Mouse (Mus musculus): ENCODE measurements around the gene P2rx1. TPM values are rescaled to one million over a fixed set of nuclear protein-coding genes. Genes with fewer than 3 reads are reported as not detected.

The P2rx1 gene
- polyA plus RNA-seq, 1 experiment from 2014 or later, result 30.6 TPM

DNA sequence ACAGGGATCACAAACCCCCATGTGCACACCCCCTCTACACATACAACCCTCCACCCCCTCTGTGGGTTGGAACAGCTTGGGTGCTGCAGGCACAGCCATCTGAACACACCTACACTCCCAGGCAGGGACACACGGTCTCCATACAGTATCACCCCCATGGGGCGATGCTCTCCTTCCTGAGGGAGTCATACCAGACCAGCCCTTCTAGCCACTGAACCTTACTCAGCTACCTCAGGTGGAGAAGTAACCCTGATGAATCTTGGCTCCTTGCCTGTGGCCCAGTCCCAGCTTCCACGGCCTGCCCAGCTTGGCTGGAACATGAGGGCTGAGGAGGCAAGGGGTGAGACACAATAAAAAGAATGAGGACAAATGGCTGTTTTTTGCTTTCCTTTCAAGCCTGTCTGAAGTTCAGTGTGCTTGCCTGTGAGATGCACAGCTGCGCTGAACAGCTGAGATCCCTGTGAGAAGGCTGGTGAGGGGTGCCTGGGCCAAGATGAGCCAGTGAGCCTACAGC is 16.0 kb downstream of the P2rx1 start:
- Histone ChIP-seq H3K36me3 (ENCODE audit: control insufficient read depth, insufficient read depth, low read length) (no peaks in the 10 kb centered on the region), H3K27me3 (ENCODE audit: control insufficient read depth, insufficient read depth, low read length) (peaks cover 2% of the 10 kb centered on the region; the same call in 1 of the 2 replicates), H3K4me1 (ENCODE audit: control insufficient read depth, insufficient read depth, low read length) (peaks cover 20% of the 10 kb centered on the region), H3K9ac (ENCODE audit: low read length) (no peak overlapping the region), H3K4me2 (ENCODE audit: low read depth, low read length) (no peak overlapping the region), H3K9me3 (replicated peaks; ENCODE audit: control insufficient read depth, low read length) (no peaks in the 10 kb centered on the region), H3K4me3 (replicated peaks; ENCODE audit: low read length) (no peak overlapping the region), H3K27ac (ENCODE audit: low read length) (peak overlapping the region; percentile 63)
- ATAC-seq (ENCODE audit: insufficient read depth, low FRiP score), result no peak
- 72% methylated on average over 4 of the region's 4 CpGs for WGBS

DNA sequence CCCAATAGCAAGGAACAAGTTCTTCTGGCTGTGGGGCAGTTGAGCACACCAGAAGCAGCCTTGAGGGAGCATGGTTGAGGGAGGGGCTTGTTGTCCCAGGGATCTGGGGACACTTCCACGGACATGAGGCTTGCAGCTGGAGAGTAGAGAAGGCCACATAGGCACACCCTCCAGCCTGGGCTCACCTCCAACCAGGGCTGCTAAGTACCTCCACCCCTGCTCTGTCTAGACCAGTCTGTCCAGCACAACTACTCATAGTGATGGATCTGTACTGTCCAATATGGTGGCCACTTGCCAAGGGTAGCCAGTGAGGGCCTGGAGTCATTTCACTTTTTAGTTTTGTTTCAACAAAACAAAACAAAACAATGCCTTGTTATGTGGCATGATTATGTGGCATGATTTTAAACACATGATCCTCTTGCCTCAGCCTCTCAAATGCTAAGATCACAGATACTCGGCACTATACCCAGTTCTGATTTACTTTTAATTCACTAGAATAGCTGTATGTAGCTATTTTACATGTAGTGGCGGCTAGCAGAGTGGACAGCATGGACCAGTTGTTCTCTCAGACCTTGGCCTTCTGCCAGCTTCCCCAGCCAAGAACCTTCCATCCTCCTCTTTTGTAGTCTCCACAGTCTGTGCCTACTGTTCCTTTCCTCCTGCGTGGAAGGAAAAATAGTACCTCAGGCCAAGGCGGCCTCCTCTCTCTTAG is 16.6 kb downstream of the P2rx1 start:
- H3K9ac ChIP-seq (ENCODE audit: low read length), result no peak overlapping the region
- H3K4me1 ChIP-seq (ENCODE audit: control insufficient read depth, insufficient read depth, low read length), result peaks cover 20% of the 10 kb centered on the region

DNA sequence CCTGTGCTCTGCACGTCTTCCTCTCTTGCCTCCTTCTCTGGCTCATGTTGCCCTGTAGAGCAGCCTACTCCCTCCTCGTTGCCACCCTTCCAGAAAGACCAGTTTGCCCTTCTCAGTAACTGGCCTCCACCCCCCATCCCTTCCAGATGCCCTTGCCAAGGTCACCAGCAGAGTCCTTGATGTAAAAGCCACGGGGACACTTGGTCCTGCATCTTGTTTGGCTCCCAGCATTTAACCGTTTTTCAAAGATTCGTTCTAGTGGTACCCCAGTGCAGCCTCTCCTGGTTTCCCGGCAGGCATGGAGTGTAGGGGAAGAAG is 17.2 kb downstream of the P2rx1 start:
- peaks cover 20% of the 10 kb centered on the region for H3K4me1 ChIP-seq (ENCODE audit: control insufficient read depth, insufficient read depth, low read length)
- no peak overlapping the region for H3K9ac ChIP-seq (ENCODE audit: low read length)
- no peak for ATAC-seq (ENCODE audit: insufficient read depth, low FRiP score)
- 58% methylated on average over 6 of the region's 6 CpGs for WGBS
- no peaks in the 10 kb centered on the region for H3K36me3 ChIP-seq (ENCODE audit: control insufficient read depth, insufficient read depth, low read length)
- H3K27ac ChIP-seq (ENCODE audit: low read length), result peak overlapping the region; percentile 63; the same call in 1 of the 2 replicates
- peaks cover 7% of the 10 kb centered on the region for H3K27me3 ChIP-seq (ENCODE audit: control insufficient read depth, insufficient read depth, low read length)
- no peak overlapping the region for H3K4me2 ChIP-seq (ENCODE audit: low read depth, low read length)
- H3K4me3 ChIP-seq (replicated peaks; ENCODE audit: low read length), result no peak overlapping the region
- no peaks in the 10 kb centered on the region for H3K9me3 ChIP-seq (replicated peaks; ENCODE audit: control insufficient read depth, low read length)

More for the DNA sequence above, 16.6 kb downstream of the P2rx1 start:
- ATAC-seq (ENCODE audit: insufficient read depth, low FRiP score), result no peak; the same call in 1 of the 2 replicates
- Histone ChIP-seq H3K27me3 (ENCODE audit: control insufficient read depth, insufficient read depth, low read length) (peaks cover 6% of the 10 kb centered on the region), H3K4me2 (ENCODE audit: low read depth, low read length) (no peak overlapping the region), H3K27ac (ENCODE audit: low read length) (peak overlapping the region; percentile 63), H3K36me3 (ENCODE audit: control insufficient read depth, insufficient read depth, low read length) (no peaks in the 10 kb centered on the region), H3K4me3 (replicated peaks; ENCODE audit: low read length) (no peak overlapping the region), H3K9me3 (replicated peaks; ENCODE audit: control insufficient read depth, low read length) (no peaks in the 10 kb centered on the region)
- WGBS, result 51% methylated on average over 5 of the region's 5 CpGs

DNA sequence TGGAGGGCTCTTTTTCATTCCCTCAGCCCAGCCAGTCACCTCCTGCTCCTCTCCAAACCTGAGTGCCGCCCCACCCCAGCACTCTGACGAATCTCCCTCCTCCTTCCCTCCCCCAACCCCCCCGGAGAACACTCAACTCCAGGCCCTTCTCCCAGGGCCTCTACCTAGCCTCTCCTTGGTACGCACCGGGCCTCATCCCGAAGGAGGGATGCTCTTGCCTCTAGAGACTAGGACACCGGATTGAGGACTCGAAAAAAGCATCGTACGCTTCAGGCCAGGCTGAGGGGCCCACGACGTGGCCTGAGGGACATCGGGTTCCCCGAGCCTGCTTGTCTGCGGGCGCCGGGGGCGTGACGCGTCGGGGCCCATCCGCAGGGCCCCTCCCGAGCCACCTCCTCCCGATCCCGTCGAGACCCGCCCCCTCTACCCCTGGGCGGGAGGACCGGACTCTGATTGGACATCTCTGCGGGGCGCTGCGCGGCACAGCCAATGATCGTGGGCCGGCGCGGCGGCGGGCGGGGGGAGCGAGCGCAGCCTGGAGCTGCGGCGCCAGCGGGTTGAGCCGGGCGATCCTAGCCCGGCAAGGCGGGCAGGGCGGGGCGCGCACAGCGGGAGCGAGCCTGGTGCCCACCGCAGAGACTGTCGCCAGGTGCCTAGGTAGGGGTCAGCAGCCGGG is 19.7 kb downstream of the P2rx1 start, which contains the start of gene Camkk1:
TSS of gene Camkk1 (plus strand) at position 538 of the 676 bp plus-strand sequence.
- Histone ChIP-seq H3K36me3 (ENCODE audit: control insufficient read depth, insufficient read depth, low read length) (no peaks in the 10 kb centered on the region), H3K4me3 (replicated peaks; ENCODE audit: low read length) (peak within 1 kb of the TSS; percentile 65), H3K27ac (ENCODE audit: low read length) (peak within 1 kb of the TSS; percentile 50), H3K27me3 (ENCODE audit: control insufficient read depth, insufficient read depth, low read length) (peaks cover 7% of the 10 kb centered on the region), H3K4me1 (ENCODE audit: control insufficient read depth, insufficient read depth, low read length) (peaks cover 30% of the 10 kb centered on the region), H3K4me2 (ENCODE audit: low read depth, low read length) (peak within 1 kb of the TSS; percentile 96), H3K9me3 (replicated peaks; ENCODE audit: control insufficient read depth, low read length) (no peaks in the 10 kb centered on the region), H3K9ac (ENCODE audit: low read length) (peak within 1 kb of the TSS; percentile 75)
- under 1% methylated on average over 57 of the region's 57 CpGs for WGBS
- ATAC-seq (ENCODE audit: insufficient read depth, low FRiP score), result peak; percentile 96

DNA sequence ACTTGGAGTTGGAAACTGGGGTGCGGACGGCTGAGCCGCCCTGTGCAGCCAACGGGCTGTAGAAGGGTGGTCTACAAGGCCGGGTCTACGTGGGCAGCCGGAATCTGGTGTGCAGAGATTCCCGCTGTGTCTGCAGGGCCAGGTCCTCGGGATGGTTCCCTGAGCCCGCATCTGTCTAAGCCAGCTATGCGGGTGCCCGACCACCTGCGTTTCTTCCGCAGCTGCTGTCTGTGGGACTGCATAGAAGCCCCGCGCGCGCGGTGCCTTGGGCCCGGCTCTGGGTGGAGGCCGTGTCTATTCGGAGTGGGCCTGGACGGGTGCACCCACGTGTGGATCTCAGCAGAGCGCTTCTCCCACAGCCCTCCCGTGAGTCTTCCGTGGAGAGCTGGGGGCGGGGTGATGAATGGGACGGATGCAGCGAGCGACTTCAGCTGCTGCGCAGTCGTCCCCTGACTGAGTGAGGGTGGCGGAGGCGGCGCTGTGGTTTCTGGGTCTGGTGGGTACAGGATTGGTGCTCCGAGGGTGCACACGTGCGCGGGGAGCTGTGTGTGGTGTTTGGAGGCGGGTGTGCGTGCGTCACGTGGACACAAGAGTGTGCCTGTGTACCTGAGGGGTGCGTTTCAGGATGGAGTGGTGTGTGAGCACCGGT is 20.4 kb downstream of the P2rx1 start:
- H3K9me3 ChIP-seq (replicated peaks; ENCODE audit: control insufficient read depth, low read length), result no peaks in the 10 kb centered on the region

DNA sequence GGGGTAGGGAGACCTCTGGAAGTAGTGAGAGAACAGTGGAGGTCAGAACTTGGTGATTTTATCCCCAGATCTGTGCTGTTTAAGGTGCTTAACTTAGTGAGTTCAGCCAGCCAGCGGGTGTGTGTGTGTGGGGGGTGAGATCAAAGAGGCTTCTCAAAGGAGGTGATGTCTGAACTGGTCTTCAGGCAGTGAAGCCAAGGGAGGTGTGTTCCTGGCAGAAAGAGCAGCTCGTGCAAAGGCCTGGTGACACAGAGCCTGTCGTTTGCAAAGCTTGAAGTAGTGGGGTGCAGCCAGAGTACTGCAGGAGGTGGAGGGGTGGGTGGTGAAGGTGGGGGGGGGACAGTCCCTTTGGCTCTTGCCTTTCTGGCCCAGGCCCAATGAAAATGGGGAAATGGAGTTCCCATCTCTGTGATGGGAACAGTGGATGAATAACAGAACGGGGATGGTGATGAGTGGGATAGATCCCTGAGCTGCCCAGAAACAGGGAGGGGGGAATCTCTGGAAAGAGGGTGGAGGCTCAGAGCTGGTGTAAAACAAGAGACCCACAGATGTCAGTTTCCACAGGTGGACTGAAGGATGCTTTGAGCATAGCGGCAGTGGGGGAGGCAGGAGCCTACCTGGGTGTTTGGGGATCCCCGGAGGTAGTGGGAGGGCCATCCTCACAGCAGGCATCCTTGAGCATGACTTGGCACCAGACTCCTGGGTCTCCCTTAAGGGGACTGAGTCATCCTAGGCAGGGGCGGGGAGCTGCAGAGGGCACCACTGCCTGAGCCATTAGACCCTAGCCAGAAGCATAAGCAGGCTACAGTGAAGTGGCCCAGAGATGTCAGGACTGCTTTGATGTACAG is 22.3 kb downstream of the P2rx1 start:
- no peak for ATAC-seq (ENCODE audit: insufficient read depth, low FRiP score)
- Histone ChIP-seq H3K27ac (ENCODE audit: low read length) (no peak overlapping the region), H3K36me3 (ENCODE audit: control insufficient read depth, insufficient read depth, low read length) (no peaks in the 10 kb centered on the region), H3K4me2 (ENCODE audit: low read depth, low read length) (no peak overlapping the region), H3K27me3 (ENCODE audit: control insufficient read depth, insufficient read depth, low read length) (peaks cover 7% of the 10 kb centered on the region), H3K4me1 (ENCODE audit: control insufficient read depth, insufficient read depth, low read length) (peaks cover 31% of the 10 kb centered on the region), H3K4me3 (replicated peaks; ENCODE audit: low read length) (no peak overlapping the region), H3K9ac (ENCODE audit: low read length) (0 out of 2 replicates have a peak overlapping the region, but pooled peaks have one; percentile 20), H3K9me3 (replicated peaks; ENCODE audit: control insufficient read depth, low read length) (no peaks in the 10 kb centered on the region)
- WGBS, result 61% methylated on average over 7 of the region's 7 CpGs

More for the DNA sequence above, 20.4 kb downstream of the P2rx1 start:
- Histone ChIP-seq H3K9ac (ENCODE audit: low read length) (peak overlapping the region; percentile 75), H3K4me3 (replicated peaks; ENCODE audit: low read length) (peak overlapping the region; percentile 65), H3K27ac (ENCODE audit: low read length) (no peak overlapping the region), H3K4me2 (ENCODE audit: low read depth, low read length) (peak overlapping the region; percentile 96), H3K4me1 (ENCODE audit: control insufficient read depth, insufficient read depth, low read length) (peaks cover 37% of the 10 kb centered on the region), H3K36me3 (ENCODE audit: control insufficient read depth, insufficient read depth, low read length) (no peaks in the 10 kb centered on the region), H3K27me3 (ENCODE audit: control insufficient read depth, insufficient read depth, low read length) (peaks cover 7% of the 10 kb centered on the region)
- ATAC-seq (ENCODE audit: insufficient read depth, low FRiP score), result peak; percentile 2; the same call in 1 of the 2 replicates
- under 1% methylated on average over 46 of the region's 46 CpGs for WGBS

DNA sequence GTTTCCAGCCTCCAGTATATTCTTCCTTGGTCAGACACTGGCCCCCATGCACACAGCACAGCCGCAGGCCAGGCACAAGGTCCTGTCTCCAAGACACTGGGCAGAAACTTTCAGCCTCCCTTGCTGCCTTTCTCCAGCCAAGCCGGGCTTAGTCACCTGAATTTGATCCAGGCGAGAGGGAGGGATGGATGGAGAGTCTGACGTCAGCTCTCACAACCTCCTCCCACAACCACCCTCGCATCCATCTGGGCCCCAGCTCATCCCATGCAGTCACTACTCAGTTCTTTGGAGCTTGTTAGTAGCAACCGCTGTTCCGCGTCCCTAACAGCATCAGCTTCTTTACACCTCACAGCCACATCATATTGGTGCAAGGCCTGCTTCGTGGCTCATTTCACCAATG is 24.2 kb downstream of the P2rx1 start:
- Histone ChIP-seq H3K9ac (ENCODE audit: low read length) (no peak overlapping the region), H3K36me3 (ENCODE audit: control insufficient read depth, insufficient read depth, low read length) (no peaks in the 10 kb centered on the region), H3K4me2 (ENCODE audit: low read depth, low read length) (no peak overlapping the region), H3K27me3 (ENCODE audit: control insufficient read depth, insufficient read depth, low read length) (peaks cover 5% of the 10 kb centered on the region; the same call in 1 of the 2 replicates), H3K4me1 (ENCODE audit: control insufficient read depth, insufficient read depth, low read length) (peaks cover 30% of the 10 kb centered on the region), H3K27ac (ENCODE audit: low read length) (peak overlapping the region; percentile 56), H3K9me3 (replicated peaks; ENCODE audit: control insufficient read depth, low read length) (no peaks in the 10 kb centered on the region), H3K4me3 (replicated peaks; ENCODE audit: low read length) (no peak overlapping the region)
- 48% methylated on average over 9 of the region's 9 CpGs for WGBS
- peak; percentile 15; the same call in 1 of the 2 replicates for ATAC-seq (ENCODE audit: insufficient read depth, low FRiP score)

DNA sequence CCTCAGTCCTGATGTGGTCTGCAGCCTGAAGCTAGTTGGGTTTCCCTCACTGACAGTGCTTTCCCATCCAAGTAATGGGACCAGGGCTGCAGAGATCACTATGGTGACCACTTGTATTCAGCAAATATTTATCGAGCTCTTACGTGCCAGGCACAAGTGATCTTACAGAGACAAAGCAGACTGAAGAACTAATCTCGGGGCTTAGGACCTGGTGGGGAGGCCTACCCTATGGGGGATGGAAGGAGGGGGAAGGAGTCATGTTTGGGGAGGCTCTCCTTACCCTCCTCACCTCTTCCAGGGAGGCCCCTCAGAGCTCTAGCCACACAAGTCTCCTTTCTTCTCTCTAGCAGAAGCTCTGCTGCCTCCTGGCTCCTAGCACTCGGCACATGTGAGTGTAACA is 24.9 kb downstream of the P2rx1 start:
- Histone ChIP-seq H3K4me3 (replicated peaks; ENCODE audit: low read length) (no peak overlapping the region), H3K27me3 (ENCODE audit: control insufficient read depth, insufficient read depth, low read length) (peaks cover 5% of the 10 kb centered on the region; the same call in 1 of the 2 replicates), H3K9me3 (replicated peaks; ENCODE audit: control insufficient read depth, low read length) (no peaks in the 10 kb centered on the region), H3K4me1 (ENCODE audit: control insufficient read depth, insufficient read depth, low read length) (peaks cover 30% of the 10 kb centered on the region), H3K36me3 (ENCODE audit: control insufficient read depth, insufficient read depth, low read length) (no peaks in the 10 kb centered on the region), H3K27ac (ENCODE audit: low read length) (peak overlapping the region; percentile 56), H3K9ac (ENCODE audit: low read length) (peak overlapping the region; percentile 21; the same call in 1 of the 2 replicates), H3K4me2 (ENCODE audit: low read depth, low read length) (no peak overlapping the region)
- 29% methylated on average over 4 of the region's 4 CpGs for WGBS
- ATAC-seq (ENCODE audit: insufficient read depth, low FRiP score), result no peak

Data from stomach, embryonic 16.5 days (tissue).